Mouse (Mus musculus) cerebellum, adult 11-12 months (tissue): ENCODE measurements around the gene Nup133.

ENCODE experiments used
- DNase-seq: peaks from one replicate; pipeline ENCODE4 v3.0.0; 2022

Nup133 gene

GRCm38 (mm10) chr8:123950077-123950802 is 1.2 kb upstream of the Nup133 start:
- DNase-seq, result peak; percentile 50

DNA sequence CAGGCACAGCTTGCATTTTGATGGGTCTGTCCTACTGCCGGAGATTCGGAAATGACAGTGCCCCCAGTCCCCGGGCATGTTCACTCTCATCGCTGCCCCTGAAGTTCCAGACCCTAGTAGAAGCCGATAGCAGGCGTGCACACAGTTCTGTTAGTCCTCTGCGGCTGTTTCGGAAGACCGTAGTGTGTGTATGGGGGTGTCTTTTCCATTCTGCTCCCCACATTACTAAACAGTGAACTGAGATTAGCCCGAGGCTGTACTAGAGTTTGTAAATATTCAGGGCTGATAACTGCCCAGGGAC is 571 bp upstream of the Nup133 start:
- no peak for DNase-seq

DNA sequence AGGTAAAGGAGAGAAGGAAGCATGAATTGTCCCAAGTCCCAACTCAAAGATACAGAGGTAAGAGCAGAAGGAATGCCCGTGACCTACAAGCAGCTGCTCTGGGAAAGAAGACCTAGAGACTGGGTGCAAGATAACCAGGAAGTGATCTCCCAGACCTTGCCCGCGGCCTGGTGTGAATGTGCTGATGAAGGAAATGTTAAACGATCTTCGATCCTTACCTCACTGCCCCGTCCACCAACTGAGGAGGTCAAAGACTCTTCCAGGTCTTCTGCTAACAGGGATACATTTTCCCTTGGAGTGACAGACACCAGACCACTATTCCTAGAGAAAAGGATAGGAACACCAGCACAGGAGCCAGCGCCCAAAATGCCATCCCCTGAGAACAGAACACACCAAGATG is 20.0 kb downstream of the Nup133 start:
- no peak for DNase-seq

GRCm38 (mm10) chr8:123925671-123926070 is 23.4 kb downstream of the Nup133 start:
- DNase-seq, result no peak

DNA sequence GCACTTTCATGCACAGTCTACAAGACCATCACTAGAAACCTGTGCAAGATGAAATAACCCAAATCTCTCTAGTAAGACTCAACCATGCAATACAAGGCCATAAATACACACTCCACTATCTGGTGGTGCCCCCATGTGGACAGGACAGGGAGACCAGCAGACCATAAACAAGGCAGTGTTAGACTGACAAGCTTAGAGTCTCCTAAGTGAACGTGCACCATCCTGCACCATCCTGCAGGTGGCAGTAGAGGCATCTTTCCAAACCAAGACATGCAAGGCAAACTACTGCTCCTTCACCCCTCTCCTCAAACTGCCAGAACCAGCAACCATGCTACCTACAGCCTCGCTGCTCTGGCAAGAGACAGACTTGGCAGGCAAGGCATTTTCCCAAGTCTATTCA is 24.3 kb downstream of the Nup133 start:
- peak; percentile 87 for DNase-seq

- DNase-seq, result no peak
Measured at GRCm38 (mm10) chr8:123914635-123915034, 34.4 kb downstream of the Nup133 start.

GRCm38 (mm10) chr8:123912265-123912664 is 36.8 kb downstream of the Nup133 start:
- DNase-seq, result no peak

DNA sequence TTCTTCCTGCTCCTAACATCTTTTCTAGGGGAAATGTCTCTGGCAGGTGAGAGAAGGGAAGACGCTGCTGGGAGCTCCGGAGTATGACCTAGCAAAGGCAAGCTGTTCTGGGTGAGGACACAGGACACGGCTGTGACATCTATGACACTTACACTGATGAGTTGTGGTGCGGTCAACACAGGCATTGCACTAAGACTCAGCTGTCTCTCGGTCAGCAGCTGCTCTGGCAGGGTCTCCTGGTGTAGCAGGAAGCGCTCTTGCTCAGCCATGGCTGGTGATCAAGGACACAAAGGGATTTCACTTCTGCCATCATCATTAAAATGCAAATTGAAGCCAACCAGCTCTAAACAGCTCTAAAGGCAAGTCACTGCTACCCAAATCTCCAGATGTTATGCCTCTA is 41.5 kb downstream of the Nup133 start:
- DNase-seq, result no peak

DNA sequence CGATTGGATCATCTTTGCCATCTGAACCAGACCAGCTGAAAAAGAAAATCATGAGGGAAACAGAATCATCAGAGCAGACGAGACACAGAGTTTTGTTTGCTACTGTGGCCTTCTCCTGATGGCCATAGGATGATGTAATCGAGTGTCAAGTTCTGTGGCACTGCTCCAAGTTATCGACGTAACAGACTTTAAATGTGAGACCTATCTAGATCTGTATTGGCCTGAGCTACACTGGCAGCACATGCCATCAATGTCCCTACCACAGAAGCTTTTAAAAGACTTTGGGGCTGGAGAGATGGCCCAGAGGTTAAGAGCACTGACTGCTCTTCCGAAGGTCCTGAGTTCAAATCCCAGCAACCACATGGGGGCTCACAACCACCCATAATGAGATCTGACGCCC is 46.4 kb downstream of the Nup133 start:
- DNase-seq, result no peak

GRCm38 (mm10) chr8:123899366-123899765 is 49.7 kb downstream of the Nup133 start:
- no peak for DNase-seq

- peak; percentile 40 for DNase-seq
Measured at GRCm38 (mm10) chr8:123898576-123898975, 50.5 kb downstream of the Nup133 start.

GRCm38 (mm10) chr8:123896774-123897173 is 52.3 kb downstream of the Nup133 start:
- DNase-seq, result no peak

GRCm38 (mm10) chr8:123896366-123896761 is 52.7 kb downstream of the Nup133 start:
- DNase-seq, result no peak

DNA sequence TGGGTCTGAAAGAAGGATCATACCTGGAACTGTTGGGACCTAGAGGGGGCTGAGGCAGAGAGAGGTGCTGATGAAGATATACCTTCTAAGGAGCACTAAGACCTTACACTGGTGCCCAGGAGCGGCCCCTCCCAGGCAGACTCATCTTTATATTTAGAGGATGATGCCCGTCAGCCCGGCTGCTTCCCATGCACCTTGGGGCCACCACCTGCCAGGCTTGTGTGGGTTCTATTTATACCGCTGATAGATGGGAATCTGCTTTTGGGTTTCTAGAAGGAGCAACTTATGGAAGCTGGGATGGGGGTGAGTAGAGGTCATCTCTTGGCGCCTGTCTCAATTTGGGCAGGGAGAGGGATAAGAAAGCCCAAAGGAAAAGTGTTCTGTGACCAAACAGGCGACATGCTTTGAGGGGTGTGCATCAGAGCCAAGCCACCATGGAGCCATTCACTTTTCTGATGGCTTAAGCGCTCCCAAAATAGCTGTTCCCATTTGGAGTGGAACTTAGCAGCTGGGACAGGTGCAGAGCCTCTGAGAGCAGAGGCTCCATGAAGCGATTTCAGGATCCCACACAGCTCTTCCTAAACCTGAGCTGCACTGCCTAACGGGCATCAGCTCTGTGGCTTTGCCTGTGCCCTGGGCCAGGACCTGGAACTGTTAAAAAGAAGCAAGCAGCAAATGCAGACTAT is 53.2 kb downstream of the Nup133 start:
- peak; percentile 41 for DNase-seq

- no peak for DNase-seq
Measured at GRCm38 (mm10) chr8:123895230-123895629, 53.8 kb downstream of the Nup133 start.

GRCm38 (mm10) chr8:123894502-123895097 is 54.5 kb downstream of the Nup133 start, which contains the start of gene Acta1:
TSS of gene Acta1 (minus strand) at chr8:123894751.
- peak; percentile 32 for DNase-seq

- peak; percentile 40 for DNase-seq
Measured at GRCm38 (mm10) chr8:123893413-123893812, 55.7 kb downstream of the Nup133 start.

DNA sequence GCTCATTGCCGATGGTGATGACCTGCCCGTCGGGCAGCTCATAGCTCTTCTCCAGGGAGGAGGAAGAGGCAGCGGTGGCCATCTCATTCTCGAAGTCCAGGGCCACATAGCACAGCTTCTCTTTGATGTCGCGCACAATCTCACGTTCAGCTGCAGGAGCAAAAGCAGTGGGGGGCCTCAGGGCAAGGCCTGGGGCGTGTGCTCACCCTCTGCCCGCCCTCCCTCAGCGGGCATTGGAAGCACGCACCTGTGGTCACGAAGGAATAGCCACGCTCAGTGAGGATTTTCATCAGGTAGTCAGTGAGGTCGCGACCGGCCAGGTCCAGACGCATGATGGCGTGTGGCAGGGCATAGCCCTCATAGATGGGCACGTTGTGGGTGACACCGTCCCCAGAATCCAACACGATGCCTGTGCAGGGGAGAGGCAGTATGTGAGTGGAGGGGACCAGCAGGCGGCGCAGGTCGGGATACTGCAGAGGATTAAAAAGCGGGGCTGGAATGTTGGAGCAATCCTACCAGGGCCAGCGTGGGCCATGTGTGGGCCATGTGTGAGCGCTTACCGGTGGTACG is 56.4 kb downstream of the Nup133 start:
- peak; percentile 59 for DNase-seq

DNA sequence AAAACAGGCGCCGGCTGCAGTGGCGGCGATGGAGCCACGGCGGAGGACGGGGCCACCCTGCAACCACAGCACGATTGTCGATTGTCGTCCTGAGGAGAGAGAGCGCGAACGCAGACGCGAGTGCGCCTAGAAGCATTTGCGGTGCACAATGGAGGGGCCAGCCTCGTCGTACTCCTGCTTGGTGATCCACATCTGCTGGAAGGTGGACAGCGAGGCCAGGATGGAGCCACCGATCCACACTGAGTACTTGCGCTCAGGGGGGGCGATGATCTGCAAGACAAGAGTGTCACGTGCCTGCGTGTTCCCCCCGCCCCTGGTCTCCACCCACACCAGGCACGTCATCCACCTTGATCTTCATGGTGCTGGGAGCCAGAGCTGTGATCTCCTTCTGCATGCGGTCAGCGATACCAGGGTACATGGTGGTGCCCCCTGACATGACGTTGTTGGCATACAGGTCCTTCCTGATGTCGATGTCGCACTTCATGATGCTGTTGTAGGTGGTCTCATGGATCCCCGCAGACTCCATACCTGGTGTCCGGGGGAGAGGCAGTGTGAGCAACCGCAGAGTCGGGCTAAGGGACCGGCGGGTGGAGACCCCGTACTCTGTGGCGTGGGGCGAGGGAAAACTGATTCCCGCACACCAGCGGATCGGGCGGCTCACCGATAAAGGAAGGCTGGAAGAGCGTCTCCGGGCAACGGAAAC is 57.0 kb downstream of the Nup133 start:
- peak; percentile 94 for DNase-seq

DNA sequence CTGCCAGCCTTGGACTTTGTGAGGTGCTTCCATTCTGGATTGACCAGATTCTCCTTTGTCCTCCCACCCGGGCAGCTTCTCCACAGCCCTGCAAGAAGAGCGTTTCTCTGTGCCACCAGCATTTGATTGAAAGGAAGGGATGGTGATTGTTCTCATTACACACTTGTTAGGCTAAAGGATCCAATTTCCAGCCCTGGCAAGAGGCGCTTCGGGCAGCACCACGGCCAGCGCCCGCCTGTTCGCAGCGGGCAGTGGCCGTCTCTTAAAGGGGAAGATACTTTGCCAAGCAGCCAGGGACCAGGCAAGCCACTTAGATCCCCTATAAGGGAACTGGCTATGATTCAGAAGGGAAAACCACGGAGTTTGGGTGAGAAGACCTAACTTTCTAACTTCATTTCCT is 57.8 kb downstream of the Nup133 start:
- DNase-seq, result peak; percentile 83

DNA sequence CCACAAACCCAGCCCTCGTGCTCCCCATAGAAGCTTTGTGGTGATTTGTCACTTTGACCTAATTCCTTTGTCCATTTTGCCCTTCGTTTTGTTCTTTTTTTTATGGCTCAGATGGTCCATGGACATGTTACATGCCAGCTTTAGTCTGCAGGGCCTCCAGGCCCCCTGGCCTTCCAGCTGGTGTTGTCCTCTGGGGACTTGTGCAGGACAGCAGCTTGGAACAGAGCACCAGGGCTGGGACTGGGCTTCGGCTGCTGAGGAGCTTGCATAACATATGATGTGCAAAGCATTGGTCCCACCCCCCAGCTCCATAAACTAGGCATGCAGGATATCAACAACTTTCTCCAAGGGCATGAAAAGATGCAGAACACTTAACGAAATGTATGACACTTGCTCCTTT is 59.3 kb downstream of the Nup133 start:
- peak; percentile 38 for DNase-seq

- no peak for DNase-seq
Measured at GRCm38 (mm10) chr8:123887956-123888355, 61.1 kb downstream of the Nup133 start.

DNA sequence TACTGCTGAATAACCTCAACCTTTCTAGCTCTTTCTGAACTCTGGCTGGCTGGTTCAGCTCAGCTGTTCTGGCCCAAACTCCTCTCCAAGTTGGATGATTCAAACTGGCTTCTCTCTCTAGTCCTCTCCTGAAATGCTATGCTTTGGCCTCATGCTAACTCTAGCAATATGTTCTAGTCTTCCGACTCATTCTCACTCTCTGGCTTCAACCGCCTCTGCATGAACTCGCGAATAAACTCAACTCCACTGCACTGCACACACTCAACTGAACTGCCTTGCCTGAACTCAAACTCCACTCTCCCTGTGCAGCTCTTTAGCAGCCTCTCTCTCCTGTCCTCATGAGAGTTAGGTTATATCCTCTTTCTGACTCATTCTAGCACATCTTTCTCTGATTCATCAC is 61.9 kb downstream of the Nup133 start:
- DNase-seq, result no peak
